Mouse (Mus musculus) splenic B cell, adult 2 months (primary cell): ENCODE data around the gene Adar.
"Not testable (repeated sequence)": the region's sequence is repeated elsewhere in the genome, so short reads cannot be mapped to it uniquely, and the experiment has no call there.

ENCODE experiments used
- DNase-seq: peaks from one replicate; pipeline ENCODE4 v3.0.0-alpha.2; 2011; ENCODE audit warnings: low read depth, low spot score
- H3K27me3 ChIP-seq: 2 replicates; pipeline ENCODE4 v1.6.1; 2012; ENCODE audit warnings: mild to moderate bottlenecking, low read length, moderate library complexity, mixed read lengths; ENCODE audit not compliant: control insufficient read depth, poor library complexity, insufficient read depth, severe bottlenecking
- H3K36me3 ChIP-seq: 2 replicates; pipeline ENCODE4 v1.6.1; 2012; ENCODE audit warnings: mild to moderate bottlenecking, low read length, moderate library complexity, mixed read lengths; ENCODE audit not compliant: control insufficient read depth, poor library complexity, insufficient read depth, severe bottlenecking

Gene Adar

DNA sequence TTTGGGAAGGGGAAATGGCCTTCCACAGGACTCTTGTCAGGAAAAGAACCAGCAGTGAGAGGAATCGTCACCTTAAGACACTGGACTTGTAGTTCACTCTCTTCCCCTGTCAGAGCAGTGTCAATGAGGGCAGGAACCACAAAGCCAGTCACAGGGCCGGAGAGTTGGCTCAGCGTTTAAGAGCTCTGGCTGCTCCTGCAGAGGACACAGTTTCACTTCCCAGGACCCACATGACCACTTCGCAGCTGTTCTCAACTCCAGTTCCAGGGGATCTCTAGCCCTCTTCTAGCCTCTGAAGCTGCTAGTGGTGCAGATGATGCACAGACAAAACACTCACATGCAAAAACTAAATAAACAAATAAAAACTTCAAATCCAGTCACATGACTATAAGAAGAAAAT is 81.5 kb downstream of the Adar start:
- Histone ChIP-seq H3K27me3 (no peaks in the 10 kb centered on the region), H3K36me3 (no peaks in the 10 kb centered on the region)
- peak; percentile 64 for DNase-seq

GRCm38 (mm10) chr3:89798518-89798917 is 83.7 kb downstream of the Adar start:
- Histone ChIP-seq H3K27me3 (no peaks in the 10 kb centered on the region), H3K36me3 (no peaks in the 10 kb centered on the region)
- no peak for DNase-seq

- H3K36me3 ChIP-seq: no peaks in the 10 kb centered on the region
- H3K27me3 ChIP-seq: no peaks in the 10 kb centered on the region
- no peak for DNase-seq
Measured at GRCm38 (mm10) chr3:89799476-89799875, 84.7 kb downstream of the Adar start.

- not testable (repeated sequence) for H3K27me3 ChIP-seq, H3K36me3 ChIP-seq, DNase-seq
Measured at GRCm38 (mm10) chr3:89800078-89800477, 85.3 kb downstream of the Adar start.

DNA sequence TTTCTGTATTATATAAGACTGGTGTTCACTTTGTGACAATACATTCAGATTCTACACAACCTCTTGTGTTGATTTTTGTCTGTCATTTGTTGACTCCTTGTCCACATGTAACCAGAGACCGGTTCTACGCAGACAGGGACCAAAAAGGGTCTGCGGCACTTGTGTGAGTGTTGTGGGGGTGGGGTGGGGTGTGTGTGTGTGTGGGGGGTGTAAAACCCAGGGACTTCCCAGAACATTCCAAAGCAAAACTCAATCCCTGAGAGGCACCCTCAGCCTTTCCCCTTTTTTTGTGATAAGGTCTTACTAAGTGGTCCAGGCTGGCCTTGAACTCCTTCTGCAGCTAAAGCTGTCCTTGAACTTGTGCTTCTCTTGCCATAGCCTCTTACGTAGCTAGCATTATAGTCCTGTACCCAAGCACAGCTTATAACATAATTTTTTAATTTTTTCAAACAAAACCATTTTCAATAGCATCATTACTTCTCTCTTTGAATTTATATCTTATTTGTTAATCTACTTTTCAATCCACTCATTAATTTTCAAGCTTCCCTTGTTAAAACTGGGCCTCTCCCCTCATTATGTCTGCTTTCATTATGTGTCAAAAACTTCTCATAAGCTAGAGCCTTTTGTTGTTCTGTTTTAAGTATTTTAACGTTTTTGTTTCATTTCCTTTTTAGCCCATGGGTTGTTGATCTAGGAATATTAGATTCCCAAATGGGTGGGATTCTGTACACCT is 86.1 kb downstream of the Adar start:
- DNase-seq: no peak

GRCm38 (mm10) chr3:89801507-89801847 is 86.7 kb downstream of the Adar start:
- peak; percentile 84 for DNase-seq
- H3K36me3 ChIP-seq: no peaks in the 10 kb centered on the region
- H3K27me3 ChIP-seq: no peaks in the 10 kb centered on the region

More for the DNA sequence above, 86.1 kb downstream of the Adar start:
- no peaks in the 10 kb centered on the region for H3K36me3 ChIP-seq
- no peaks in the 10 kb centered on the region for H3K27me3 ChIP-seq

- H3K36me3 ChIP-seq: no peaks in the 10 kb centered on the region
- no peak for DNase-seq
- no peaks in the 10 kb centered on the region for H3K27me3 ChIP-seq
Measured at GRCm38 (mm10) chr3:89802876-89803275, 88.1 kb downstream of the Adar start.
